Mouse (Mus musculus): ENCODE data around the gene Dhrs2.

Dhrs2 gene

GRCm38 (mm10) chr14:55248284-55248683 lies 26.5 kb downstream of the Dhrs2 start:
- DNase-seq (ENCODE audit: low read depth, low spot score): no peak

- DNase-seq (ENCODE audit: low read depth, low spot score): peak; percentile 92
These were observed 31.8 kb downstream of the Dhrs2 start for GRCm38 (mm10) chr14:55253580-55253979.

GRCm38 (mm10) chr14:55255443-55255842 lies 33.6 kb downstream of the Dhrs2 start:
- DNase-seq (ENCODE audit: low read depth, low spot score): peak; percentile 66

GRCm38 (mm10) chr14:55271158-55271557 lies 49.4 kb downstream of the Dhrs2 start:
- DNase-seq (ENCODE audit: low read depth, low spot score): peak; percentile 46

GRCm38 (mm10) chr14:55273023-55273422 lies 51.2 kb downstream of the Dhrs2 start:
- DNase-seq (ENCODE audit: low read depth, low spot score): no peak

- DNase-seq (ENCODE audit: low read depth, low spot score): no peak
These were observed 53.0 kb downstream of the Dhrs2 start for GRCm38 (mm10) chr14:55274810-55275209.

- DNase-seq (ENCODE audit: low read depth, low spot score): peak; percentile 27
These were observed 57.7 kb downstream of the Dhrs2 start for GRCm38 (mm10) chr14:55279322-55280069.
